Mouse (Mus musculus) kidney, embryonic 16.5 days (tissue): ENCODE results near the gene Cep72. TPM values are rescaled to one million over a fixed set of nuclear protein-coding genes. Genes with fewer than 3 reads are reported as not detected.
"Not testable (repeated sequence)": the region's sequence is repeated elsewhere in the genome, so short reads cannot be mapped to it uniquely, and the experiment has no call there.

Experiments
- ATAC-seq: fragments of 200-750 bp; cut with Nextera tagmentation; 2 replicates; pipeline ENCODE4 v1.8.0; 2017; ENCODE audit warnings: moderate TSS enrichment; ENCODE audit not compliant: low FRiP score, low TSS enrichment
- H3K27ac ChIP-seq: fragments of 300-500 bp; sonication (generic); 2 replicates; pipeline ENCODE4 v1.5.1; 2014; ENCODE audit warnings: low read length
- H3K27me3 ChIP-seq: fragments of 300-500 bp; sonication (generic); 2 replicates; pipeline ENCODE4 v1.6.1; 2014; ENCODE audit warnings: low read length, control low read depth, mixed read lengths; ENCODE audit not compliant: insufficient read depth
- H3K36me3 ChIP-seq: fragments of 300-500 bp; sonication (generic); 2 replicates; pipeline ENCODE4 v1.6.1; 2014; ENCODE audit warnings: low read length, control low read depth, mixed read lengths; ENCODE audit not compliant: insufficient read depth
- H3K4me1 ChIP-seq: fragments of 300-500 bp; sonication (generic); 2 replicates; pipeline ENCODE4 v1.6.1; 2014; ENCODE audit warnings: low read length, control low read depth, mixed read lengths; ENCODE audit not compliant: insufficient read depth
- H3K4me2 ChIP-seq: fragments of 300-500 bp; sonication (generic); replicated peaks from 2 replicates; pipeline ENCODE4 v1.6.1; 2014; ENCODE audit warnings: low read depth, low read length
- H3K4me3 ChIP-seq: fragments of 300-500 bp; sonication (generic); 2 replicates; pipeline ENCODE4 v1.5.1; 2014; ENCODE audit warnings: mild to moderate bottlenecking, low read length
- H3K9ac ChIP-seq: fragments of 300-500 bp; sonication (generic); replicated peaks from 2 replicates; pipeline ENCODE4 v1.6.1; 2014; ENCODE audit warnings: low read length
- H3K9me3 ChIP-seq: fragments of 300-500 bp; sonication (generic); 2 replicates; pipeline ENCODE4 v1.6.1; 2016; ENCODE audit warnings: low read length, control low read depth
- WGBS: fragments of 180-500 bp; shearing (Covaris S2); extraction: QIAGEN DNeasy Blood & Tissue Kit; methylation state at CpG from one replicate; pipeline ENCODE4 v1.1.7; 2014; 5-methylcytosine and 5-hydroxymethylcytosine counted together
- polyA plus RNA-seq: library from polyadenylated mRNA; unstranded; fragments of >200 nt; fragmentation: Nextera tagmentation; extraction: Ambion mirVana; gene quantifications from 2 replicates; pipeline ENCODE4 v1.2.1, GENCODE M21; 2015

The Cep72 gene
- polyA plus RNA-seq, 1 experiment from 2014 or later = 18.4 TPM

DNA sequence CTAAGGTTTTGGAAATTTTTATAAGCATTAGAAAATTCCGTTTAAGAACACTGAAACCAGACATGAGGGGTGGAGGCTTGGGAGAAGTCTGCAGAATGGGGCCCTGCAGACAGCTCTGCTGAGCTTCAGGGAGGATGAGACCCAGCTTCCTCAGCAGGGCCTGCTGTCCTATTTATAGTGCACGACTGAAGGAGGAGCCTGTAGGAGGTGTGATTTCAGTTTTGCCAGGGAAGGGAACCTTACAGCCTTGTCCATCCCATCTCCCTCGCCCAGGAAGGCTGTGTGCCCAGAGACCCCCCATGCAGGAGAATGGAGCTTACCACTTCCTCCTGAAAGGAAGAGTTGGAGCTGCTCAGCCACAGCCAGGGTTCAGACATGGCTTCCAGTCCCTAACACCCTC is 51.4 kb downstream of the Cep72 start:
- Histone ChIP-seq H3K27ac (no peak overlapping the region), H3K9ac (no peak overlapping the region), H3K4me1 (peaks cover 13% of the 10 kb centered on the region; the same call in 1 of the 2 replicates), H3K4me3 (peak overlapping the region; percentile 59), H3K9me3 (no peaks in the 10 kb centered on the region), H3K36me3 (no peaks in the 10 kb centered on the region), H3K27me3 (peaks cover 34% of the 10 kb centered on the region), H3K4me2 (peak overlapping the region; percentile 98)
- 8% methylated on average over 3 of the region's 3 CpGs for WGBS
- ATAC-seq = no peak

DNA sequence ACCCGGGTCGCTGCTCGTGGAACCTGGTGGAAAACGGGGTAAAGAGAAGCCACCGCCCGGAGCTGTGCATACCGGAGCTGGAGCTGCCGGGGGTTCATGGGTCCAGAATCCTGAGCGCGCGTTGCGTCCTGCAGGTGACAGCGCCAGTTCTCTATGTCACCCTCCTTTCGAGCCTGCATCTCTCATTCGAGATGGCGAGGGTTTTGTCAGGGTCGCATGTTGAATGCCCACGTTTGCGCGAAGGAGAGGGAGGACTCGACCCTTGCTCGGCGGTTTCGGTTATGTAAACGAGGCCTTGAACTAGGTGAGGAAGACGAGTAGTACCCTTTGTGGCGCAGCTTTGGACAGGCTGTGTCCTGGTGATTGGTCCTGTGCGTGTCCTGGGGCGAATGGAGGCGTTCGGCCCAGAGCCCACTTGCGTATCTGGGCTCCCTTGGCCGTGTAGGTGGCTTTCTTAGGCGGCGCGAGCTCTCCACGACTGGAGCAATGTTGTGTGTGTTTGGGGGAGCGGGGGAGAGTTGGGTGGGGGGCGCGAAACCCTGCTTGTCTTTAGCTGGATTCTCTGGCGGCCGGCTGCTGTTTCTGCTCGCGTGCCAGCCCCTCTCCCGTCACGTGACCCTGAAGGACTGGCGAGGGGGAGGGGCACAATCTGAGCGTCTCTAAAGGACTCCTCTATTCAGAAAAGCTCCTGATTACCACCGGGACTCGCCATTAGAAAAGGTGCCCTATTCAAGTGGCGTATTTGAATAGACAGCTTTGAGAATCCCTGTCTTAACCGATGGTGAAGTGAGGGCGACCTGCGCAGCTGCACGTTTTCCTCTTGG is 52.1 kb downstream of the Cep72 start:
- Histone ChIP-seq H3K9ac (peak overlapping the region; percentile 49), H3K9me3 (no peaks in the 10 kb centered on the region), H3K27me3 (peaks cover 34% of the 10 kb centered on the region), H3K36me3 (no peaks in the 10 kb centered on the region), H3K27ac (no peak overlapping the region), H3K4me2 (peak overlapping the region; percentile 98), H3K4me3 (peak overlapping the region; percentile 59), H3K4me1 (peaks cover 13% of the 10 kb centered on the region; the same call in 1 of the 2 replicates)
- ATAC-seq = peak; percentile 29; the same call in 1 of the 2 replicates
- 1% methylated on average over 55 of the region's 55 CpGs for WGBS

DNA sequence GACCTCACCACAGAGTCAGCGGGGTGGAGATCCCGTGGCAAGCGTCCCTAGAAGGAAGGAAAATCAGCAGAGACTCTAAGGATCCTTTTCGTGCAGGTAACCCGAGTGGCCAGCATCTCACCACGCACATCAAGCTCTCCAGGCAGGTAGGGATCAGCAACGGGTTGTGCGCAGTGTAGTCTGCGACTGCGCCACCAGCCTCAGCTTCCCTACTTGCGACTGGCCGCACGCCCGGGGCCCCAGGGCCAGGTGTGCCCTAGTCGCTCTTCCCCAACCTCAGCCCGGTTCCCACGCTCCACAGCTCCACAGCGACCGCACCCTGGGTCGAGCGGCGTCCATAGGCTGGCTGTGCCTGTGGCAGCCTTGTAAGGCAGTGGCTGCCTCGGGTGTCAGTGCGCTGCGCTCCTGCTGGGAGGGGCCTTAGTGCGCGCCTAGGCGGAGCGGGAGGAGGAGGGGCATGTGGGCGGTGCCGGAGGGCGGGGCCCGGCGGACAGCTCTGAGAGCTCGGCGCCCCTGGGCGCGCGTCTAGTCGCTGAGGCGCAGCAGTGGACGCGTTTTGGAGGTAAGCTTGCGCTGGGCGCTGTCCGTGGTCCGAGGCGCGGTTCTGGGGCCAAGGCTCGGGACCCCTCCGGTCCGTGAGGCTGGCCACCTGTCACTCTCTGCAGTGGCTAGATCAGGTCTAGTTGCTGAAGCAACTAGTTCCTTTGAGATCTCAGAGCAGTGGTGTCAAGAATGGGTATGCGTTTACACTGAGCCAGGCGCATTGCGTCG is 53.0 kb downstream of the Cep72 start, which contains the start of gene Tppp:
TSS of gene Tppp (plus strand) at position 460 of the 771 bp plus-strand sequence.
- peak; percentile 98 for ATAC-seq
- H3K9ac ChIP-seq = peak within 1 kb of the TSS; percentile 61
- no peaks in the 10 kb centered on the region for H3K36me3 ChIP-seq
- H3K4me1 ChIP-seq = peaks cover 13% of the 10 kb centered on the region; the same call in 1 of the 2 replicates
- peaks cover 34% of the 10 kb centered on the region for H3K27me3 ChIP-seq
- H3K4me3 ChIP-seq = peak within 1 kb of the TSS; percentile 59
- H3K4me2 ChIP-seq = peak within 1 kb of the TSS; percentile 98
- under 1% methylated on average over 56 of the region's 56 CpGs for WGBS
- no peak within 1 kb of the TSS for H3K27ac ChIP-seq
- H3K9me3 ChIP-seq = no peaks in the 10 kb centered on the region

DNA sequence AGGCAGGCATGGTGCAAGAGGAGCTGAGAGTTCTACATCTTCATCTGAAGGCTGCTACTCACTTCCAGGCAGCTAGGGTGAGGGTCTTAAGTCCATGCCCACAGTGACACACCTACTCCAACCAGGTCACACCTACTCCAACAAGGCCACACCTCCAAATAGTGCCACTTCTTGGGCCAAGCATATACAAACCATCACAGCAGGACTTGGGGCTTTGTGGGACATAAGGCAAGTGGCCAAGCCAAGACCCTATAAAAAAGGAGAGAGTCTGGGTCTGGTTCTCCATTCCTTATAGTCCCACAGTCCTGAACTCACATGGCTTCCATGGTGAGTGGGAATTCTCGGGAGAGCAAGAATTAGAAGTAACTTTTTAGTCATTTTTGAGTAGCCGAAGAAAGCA is 53.9 kb downstream of the Cep72 start:
- not testable (repeated sequence) for ATAC-seq, H3K4me3 ChIP-seq
- 78% methylated on average over 2 of the region's 2 CpGs for WGBS

DNA sequence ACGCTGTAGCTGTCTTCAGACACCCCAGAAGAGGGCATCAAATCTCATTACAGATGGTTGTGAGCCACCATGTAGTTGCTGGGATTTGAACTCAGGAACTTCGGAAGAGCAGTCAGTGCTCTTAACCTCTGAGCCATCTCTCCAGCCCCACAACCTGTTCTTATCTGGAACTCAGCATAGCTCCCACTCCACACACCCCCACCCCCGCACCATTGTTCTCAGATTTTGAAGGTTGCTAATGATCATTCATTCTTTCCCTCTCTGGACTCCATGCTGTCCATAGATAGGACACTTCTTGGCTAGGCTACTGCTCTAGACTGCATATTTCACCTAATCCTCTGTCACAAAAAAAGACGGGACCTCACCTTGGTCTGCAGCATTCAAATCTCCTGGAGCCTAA is 55.2 kb downstream of the Cep72 start:
- not testable (repeated sequence) for H3K4me2 ChIP-seq, H3K4me3 ChIP-seq, ATAC-seq, H3K9ac ChIP-seq, H3K36me3 ChIP-seq, H3K27ac ChIP-seq, H3K9me3 ChIP-seq
- Histone ChIP-seq H3K4me1 (peaks cover 13% of the 10 kb centered on the region; the same call in 1 of the 2 replicates), H3K27me3 (peaks cover 34% of the 10 kb centered on the region)
- 90% methylated on average over 4 of the region's 4 CpGs for WGBS

More for the DNA sequence above, 53.9 kb downstream of the Cep72 start:
- H3K27me3 ChIP-seq = peaks cover 34% of the 10 kb centered on the region
- not testable (repeated sequence) for H3K4me2 ChIP-seq, H3K36me3 ChIP-seq, H3K27ac ChIP-seq, H3K9me3 ChIP-seq, H3K9ac ChIP-seq
- H3K4me1 ChIP-seq = peaks cover 13% of the 10 kb centered on the region; the same call in 1 of the 2 replicates

DNA sequence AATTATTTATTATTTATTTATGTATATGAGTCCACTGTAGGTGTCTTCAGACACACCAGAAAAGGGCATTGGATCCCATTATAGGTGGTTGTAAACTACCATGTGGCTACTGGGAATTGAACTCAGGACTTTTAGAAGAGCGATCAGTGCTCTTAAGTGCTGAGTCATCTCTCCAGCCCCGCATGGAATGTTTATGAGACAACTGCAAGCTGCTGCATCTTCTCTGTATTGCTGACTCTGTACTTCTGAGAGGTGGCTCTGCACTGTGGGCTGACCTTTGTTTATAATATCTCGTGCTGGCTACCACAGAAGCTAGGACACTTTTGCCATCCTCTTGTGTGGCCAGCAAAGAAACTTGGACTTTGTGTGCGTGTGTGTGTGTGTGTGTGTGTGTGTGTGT is 60.6 kb downstream of the Cep72 start:
- H3K9ac ChIP-seq = no peak overlapping the region
- no peaks in the 10 kb centered on the region for H3K36me3 ChIP-seq
- no peak overlapping the region for H3K4me3 ChIP-seq
- no peaks in the 10 kb centered on the region for H3K9me3 ChIP-seq
- ATAC-seq = no peak
- no peak overlapping the region for H3K4me2 ChIP-seq
- no peaks in the 10 kb centered on the region for H3K27me3 ChIP-seq
- H3K27ac ChIP-seq = no peak overlapping the region
- no peaks in the 10 kb centered on the region for H3K4me1 ChIP-seq
- 72% methylated on average over 4 of the region's 4 CpGs for WGBS

DNA sequence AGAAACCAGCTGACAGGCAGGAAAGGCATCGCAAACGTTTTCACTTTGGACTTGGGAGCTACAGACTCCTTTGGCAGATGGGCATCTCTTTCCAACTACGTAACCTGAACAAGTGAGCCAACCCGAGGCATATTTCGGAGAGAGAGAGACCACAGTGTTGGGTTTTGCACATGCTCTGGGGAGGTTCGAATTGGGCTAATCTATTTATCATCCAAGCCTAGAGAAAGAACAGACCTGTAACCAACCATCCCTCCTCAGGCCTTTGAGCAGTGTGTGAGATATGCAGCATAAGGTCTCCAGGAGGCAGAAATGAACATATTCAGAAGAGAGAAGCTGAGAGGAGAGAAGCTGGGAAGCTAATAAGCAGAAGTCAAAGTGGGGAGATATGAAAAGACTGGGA is 61.1 kb downstream of the Cep72 start:
- no peaks in the 10 kb centered on the region for H3K36me3 ChIP-seq
- no peaks in the 10 kb centered on the region for H3K4me1 ChIP-seq
- H3K27me3 ChIP-seq = no peaks in the 10 kb centered on the region
- H3K27ac ChIP-seq = no peak overlapping the region
- no peak overlapping the region for H3K4me2 ChIP-seq
- ATAC-seq = no peak
- H3K9me3 ChIP-seq = no peaks in the 10 kb centered on the region
- H3K4me3 ChIP-seq = no peak overlapping the region
- 77% methylated on average over 6 of the region's 6 CpGs for WGBS
- H3K9ac ChIP-seq = no peak overlapping the region

DNA sequence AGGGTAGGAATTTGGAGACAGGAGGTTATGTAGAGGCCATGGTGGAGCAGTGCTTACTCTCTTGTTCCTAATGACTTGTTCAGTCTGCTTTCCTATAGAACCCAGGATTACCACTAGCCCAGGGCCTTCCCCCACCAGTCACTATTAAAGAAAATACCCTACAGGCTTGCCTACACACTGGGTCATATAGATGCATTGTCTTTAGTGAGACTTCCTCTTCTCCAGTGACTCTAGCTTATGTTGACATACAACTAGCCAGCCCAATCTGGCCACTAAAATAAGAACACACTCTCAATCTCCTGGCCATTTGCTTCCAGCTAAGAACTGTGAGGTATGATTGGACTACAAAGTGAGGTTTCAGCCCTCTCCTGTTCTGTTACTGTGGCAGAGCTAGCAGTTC is 61.6 kb downstream of the Cep72 start:
- no peaks in the 10 kb centered on the region for H3K9me3 ChIP-seq
- no peak overlapping the region for H3K4me3 ChIP-seq
- H3K4me1 ChIP-seq = no peaks in the 10 kb centered on the region
- H3K36me3 ChIP-seq = no peaks in the 10 kb centered on the region
- H3K27ac ChIP-seq = no peak overlapping the region
- no peak overlapping the region for H3K9ac ChIP-seq
- no peak overlapping the region for H3K4me2 ChIP-seq
- ATAC-seq = no peak
- H3K27me3 ChIP-seq = no peaks in the 10 kb centered on the region

DNA sequence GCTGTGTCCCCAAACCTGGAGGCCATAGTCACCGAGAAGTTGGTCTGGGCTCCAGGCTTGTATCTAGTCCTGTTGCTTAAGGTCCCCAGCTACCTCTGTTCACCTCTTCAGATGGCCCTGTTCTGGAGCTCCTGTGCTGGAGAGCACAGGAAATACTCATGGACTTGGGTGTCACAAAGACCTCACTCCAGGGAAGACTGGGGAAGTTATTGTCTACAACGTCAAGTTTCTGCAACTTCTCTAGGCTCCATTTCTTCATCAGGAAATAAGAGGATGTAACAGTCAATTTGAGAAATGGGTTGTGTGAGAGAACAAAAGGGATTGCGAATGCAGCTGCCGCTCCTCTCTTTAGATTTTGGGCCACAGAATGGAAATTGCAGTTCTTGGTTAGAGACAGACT is 65.6 kb downstream of the Cep72 start:
- Histone ChIP-seq H3K36me3 (no peaks in the 10 kb centered on the region), H3K4me1 (no peaks in the 10 kb centered on the region), H3K4me2 (no peak overlapping the region), H3K4me3 (no peak overlapping the region), H3K27me3 (no peaks in the 10 kb centered on the region), H3K27ac (no peak overlapping the region), H3K9me3 (no peaks in the 10 kb centered on the region), H3K9ac (no peak overlapping the region)
- WGBS = 85% methylated on average over 4 of the region's 4 CpGs
- ATAC-seq = no peak

DNA sequence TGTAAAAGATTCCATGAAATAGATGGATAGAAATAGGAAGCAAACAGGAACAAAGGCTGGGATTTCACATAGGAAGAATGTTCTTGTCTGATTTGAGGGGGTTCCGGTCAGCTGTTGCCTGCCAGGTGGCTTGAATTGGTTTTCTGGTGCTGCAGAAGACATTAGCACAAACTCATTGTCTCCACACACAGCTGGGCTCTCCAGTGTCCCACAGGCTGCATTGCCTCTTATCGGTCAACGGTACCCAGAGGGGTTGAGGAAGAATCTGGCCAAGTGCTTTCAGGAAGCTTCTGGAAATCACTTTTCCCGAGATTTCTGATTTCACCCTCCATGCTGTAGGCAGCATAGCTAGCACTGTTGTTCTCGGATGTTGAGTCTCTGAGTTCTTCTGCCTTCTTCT is 70.8 kb downstream of the Cep72 start:
- Histone ChIP-seq H3K9ac (no peak overlapping the region), H3K9me3 (no peaks in the 10 kb centered on the region), H3K36me3 (no peaks in the 10 kb centered on the region), H3K27me3 (no peaks in the 10 kb centered on the region), H3K4me2 (no peak overlapping the region), H3K4me1 (no peaks in the 10 kb centered on the region), H3K27ac (no peak overlapping the region), H3K4me3 (no peak overlapping the region)
- no peak for ATAC-seq
- 84% methylated on average over 5 of the region's 5 CpGs for WGBS
